Mouse (Mus musculus) right cerebral cortex, postnatal 25 days (tissue): ENCODE data around the gene Jph4.

Source experiments
- DNase-seq: peaks from one replicate; pipeline ENCODE4 v3.0.0; 2022

Jph4 gene

GRCm38 (mm10) chr14:55093927-55094326 lies 22.8 kb downstream of the Jph4 start:
- no peak for DNase-seq

DNA sequence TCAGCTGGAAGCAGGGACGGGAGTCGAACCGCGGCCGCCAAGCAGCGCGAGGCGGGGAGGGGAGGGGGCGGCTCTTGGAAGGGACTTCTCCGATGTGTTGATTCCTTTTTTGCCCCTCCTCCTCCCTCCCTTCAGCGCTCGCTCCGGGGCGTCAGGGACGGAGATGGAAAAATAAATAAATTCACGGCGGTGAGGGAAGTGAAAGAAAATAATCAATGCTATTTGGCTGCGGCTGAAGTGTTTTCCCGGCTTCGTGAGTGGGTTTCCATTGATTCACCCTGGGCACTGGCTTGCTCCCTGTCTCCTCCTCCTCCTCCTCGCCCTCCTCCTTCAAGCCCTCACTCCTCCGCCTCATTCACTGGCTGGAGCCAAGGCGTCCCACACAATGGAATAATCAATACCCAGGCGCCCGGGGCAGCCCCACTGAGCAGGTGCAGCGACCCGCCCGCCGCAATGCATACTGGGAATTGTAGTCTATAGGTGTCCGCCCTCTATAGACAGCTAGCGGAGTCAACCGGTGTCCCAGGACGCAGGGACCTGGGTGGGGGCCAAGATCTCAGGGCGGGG lies 24.6 kb downstream of the Jph4 start, which contains the start of gene Zfhx2:
Gene Zfhx2, minus strand, starts transcription at position 314 of the 567 bp plus-strand sequence.
- peak; percentile 95 for DNase-seq

- DNase-seq, result no peak
Observed at GRCm38 (mm10) chr14:55091209-55091865, 25.4 kb downstream of the Jph4 start.

DNA sequence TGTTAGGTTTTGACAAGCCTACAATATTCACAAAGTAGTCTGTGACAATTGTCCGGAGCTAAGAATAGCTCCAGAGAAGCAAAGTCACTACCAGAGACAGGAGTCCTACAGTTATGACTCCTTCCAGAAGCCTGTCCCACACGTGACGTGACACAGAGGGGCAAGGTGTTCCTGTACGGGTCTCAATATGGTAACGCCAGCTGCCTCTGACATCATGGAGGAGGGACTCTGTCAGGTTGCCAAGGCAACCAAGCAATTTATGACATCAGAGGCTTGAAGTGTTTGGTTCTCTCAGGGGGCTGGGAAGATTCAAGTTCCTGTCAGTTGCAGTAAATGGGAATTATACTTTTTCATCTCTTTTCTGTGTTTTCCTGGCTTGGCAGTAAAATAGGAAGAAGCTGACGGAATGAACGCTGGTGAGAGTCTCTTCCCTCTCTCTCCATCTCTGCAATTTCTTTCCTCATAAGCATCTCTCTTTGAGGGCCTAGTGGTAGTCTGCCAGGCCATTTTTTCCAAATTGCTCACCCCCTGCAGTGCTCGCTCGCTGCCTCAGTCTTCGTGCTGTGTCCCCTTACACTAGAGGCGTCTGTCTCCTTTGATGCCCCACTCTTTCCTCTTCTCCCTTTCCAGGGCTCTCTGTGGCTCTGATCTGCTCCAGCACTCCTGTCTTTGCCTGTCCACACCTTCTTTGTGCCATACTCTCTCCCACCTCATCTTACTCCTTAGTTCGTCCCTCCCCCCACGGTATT lies 27.4 kb downstream of the Jph4 start:
- peak; percentile 71 for DNase-seq

- no peak for DNase-seq
Observed at GRCm38 (mm10) chr14:55086009-55086514, 30.7 kb downstream of the Jph4 start.

DNA sequence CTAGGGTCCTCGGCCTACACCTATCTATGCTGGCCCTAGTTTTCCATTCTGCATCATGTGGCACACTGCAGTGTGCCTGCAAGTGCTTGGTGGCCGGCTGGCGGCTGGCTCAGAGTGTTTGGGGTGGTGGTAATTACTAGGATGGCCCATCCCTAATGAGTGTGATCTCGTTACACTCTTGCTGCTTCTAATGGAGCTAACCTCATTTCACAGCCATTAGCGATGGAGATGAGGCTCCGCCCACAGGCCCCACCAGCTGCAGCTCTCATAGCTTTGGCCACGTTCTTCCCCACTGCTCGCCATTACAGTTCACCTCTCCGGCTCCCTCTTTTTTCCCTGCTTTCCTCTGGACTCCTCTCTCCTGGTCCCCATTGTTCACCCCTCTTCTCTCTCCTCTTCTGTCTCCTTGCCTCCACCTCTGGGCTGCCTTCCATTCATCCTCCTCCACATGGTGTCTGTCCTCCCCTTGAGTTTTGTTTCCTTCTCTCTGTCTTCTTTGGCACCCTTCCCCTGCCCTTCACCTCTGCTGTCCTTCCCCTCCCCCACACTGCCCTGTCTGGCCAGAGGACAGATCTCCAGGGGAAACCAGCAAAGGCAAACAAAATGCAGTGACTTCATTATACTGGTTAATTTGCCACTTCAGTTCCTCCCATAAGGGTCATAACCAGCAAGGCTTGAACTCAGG lies 31.3 kb downstream of the Jph4 start:
- no peak for DNase-seq

- DNase-seq, result no peak
Observed at GRCm38 (mm10) chr14:55083481-55083880, 33.3 kb downstream of the Jph4 start.

GRCm38 (mm10) chr14:55081105-55081504 lies 35.6 kb downstream of the Jph4 start:
- no peak for DNase-seq

DNA sequence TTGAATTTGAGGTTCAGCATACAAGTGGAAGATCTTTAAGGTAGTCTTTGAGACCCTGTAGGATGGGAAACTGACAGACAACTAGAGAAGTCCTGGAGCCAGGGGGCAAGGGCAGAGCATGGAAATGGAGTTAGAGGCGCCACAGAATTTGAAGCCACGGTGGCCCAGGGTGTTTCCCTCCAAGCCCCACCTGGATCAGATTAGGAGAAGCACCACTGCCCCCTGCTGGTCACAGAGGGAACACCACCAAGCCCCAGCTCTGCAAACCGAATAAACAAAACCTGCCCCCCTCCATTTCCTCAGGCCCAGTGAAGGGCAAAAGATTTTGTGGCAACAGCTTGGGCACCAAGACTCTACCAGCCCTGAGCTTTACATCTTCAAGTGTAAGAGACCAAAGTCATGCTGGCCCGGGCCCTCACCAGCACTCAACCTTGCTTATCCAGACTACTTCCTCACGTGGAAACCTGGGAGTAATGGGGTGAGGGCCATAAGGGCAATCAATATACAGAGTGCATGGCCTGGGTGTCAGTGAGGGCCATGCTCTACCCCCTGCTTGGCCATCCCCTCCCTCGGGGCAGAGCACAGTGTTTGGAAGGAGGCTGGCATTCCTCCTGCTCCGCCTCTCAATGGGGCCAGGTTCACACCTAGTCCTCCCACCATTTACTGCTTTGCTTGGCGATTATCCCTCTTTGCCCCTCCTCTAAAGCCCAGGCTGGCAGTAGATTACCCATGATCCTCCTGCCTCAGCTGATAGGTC lies 37.3 kb downstream of the Jph4 start:
- DNase-seq, result no peak

GRCm38 (mm10) chr14:55078366-55078989 lies 38.3 kb downstream of the Jph4 start:
- no peak for DNase-seq

DNA sequence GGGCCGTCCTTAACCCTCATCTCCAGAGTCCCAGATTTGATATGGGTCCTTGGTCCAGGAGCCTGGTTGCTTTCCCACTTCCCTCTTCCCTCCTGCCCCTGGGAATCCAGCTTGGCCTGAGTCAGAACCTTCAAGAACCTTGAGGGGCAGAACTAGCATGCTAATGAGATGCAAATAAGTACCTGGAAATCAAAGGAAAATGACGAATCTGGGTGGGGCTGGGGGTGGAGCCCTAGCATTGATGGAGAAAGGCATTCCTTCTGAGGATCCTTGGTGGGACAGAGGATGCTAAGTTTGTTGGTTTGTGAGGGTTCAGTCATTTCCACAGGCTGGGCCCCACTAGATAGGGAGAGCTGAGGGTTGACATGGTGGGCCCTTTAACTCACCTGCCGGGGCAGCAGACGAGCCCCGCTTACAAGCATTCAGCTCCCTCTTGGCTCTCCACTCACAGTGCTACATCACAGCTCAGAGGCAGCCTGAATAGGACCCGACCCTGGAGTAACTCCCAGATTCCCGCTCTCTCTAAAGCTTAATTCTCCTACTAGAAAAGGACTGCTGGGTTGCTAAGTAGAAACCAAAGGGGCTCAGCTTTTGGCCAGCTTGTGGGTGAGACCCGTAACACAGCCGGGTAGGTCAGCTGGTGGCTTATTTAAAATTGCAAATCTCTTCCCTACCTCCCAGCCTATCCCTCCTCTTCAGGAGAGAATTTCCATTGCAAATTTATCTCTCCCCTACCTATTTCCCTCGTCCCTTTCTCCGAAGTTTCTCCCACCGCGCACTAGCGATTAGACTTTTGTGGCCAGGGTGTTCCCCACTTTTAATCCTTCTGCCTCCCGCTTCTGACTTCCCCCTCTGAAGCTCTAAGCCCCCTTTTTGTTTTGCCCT lies 39.0 kb downstream of the Jph4 start:
- DNase-seq, result no peak

DNA sequence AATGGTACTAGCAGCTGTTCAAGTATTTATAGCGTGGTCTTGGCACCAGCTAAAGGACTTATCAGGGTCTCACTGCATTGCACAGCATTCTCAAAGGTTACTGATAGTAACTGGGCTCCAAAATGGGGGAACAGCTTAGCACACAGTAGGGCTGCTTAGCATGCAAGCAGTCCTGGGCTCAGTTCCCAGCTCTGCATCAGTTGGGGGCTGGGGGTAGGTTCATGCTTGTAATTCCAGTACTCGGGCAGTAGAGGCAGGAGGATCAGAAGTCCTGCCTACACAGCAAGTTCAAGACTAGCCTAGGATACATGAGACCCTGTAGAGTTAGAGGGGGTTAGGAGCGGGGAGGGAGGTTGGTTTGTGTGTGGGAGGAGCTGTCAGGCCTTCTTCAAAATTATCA lies 39.8 kb downstream of the Jph4 start:
- no peak for DNase-seq

DNA sequence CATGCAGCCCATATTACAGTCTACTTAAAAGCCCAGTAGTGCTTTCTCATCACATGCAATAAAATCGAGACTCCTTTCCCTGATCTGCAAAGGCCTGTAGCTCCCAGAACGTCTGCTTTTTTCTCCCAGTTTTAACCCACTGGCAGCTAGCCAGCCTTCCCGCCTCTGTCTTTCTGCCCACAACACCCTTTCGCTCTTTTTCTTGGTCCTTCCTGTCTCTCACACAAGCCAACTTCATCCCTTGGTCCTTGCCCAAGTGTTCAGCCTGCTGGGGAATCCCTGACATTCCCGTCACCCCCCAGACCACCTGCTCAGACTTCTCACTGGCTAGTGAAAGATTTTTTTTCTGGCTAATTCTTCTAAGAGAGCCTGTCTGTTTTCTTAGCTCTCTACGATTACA lies 40.5 kb downstream of the Jph4 start:
- DNase-seq, result no peak

- DNase-seq, result no peak
Observed at GRCm38 (mm10) chr14:55074416-55074815, 42.3 kb downstream of the Jph4 start.

DNA sequence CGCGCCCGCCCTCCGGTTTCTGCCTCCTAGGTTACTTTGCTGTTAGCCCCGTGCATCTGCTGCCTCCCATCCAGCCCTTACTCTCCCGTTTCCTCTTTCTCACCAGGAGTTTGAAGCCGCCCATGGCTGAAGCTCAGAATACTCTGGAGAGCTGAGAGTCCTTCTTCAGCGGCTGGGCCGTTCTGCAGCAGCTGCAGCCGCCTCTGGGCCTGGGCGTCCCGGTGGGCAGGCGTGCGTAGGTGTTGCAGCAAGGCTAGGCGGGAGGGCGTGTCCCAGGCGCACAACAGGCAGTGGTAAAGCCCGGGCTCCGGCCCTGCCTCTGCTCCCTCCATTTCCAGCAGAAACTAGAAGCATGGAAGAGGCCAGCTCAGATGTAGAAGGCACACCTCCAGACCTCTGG lies 45.0 kb downstream of the Jph4 start:
- no peak for DNase-seq

DNA sequence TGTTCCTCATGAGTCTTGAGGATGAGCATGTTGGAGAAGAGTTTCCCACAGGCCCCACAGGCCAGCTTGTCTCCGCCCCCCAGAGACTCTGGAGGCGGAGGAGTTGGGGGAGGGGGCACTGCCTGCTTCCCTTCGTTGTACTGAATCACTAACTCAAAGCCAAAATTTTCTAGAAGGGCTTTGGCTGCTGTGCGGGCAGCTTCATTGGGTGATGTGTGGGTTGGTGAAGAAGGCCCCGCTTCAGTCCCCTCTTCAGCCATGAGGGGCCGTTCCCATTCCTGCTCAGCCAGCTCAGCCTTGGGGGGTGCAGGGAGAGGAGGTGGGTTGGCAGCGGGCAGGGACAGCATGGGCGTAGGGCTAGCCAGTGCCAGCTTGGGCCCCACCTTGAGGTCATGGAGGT lies 50.7 kb downstream of the Jph4 start:
- no peak for DNase-seq

DNA sequence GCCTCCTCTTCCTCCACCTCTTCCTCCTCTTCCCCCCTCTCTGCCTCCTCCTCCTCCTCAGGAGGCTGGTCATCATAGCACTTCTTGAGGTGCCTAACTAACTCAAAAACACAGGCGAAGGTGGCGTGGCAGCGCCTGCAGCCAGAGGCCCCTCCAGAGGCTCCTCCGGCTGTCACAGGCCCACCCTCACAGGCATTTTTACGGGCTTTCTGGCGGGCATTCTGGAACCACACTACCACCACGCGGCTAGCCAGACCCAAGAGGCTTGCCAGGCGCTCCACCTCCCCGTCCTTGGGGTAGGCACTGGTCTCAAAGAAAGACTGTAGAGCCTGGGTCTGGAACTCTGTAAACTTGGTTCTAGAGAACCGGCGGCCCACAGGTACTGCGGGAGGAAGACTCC lies 51.3 kb downstream of the Jph4 start:
- no peak for DNase-seq

GRCm38 (mm10) chr14:55064481-55065370 lies 52.0 kb downstream of the Jph4 start:
- DNase-seq, result no peak

DNA sequence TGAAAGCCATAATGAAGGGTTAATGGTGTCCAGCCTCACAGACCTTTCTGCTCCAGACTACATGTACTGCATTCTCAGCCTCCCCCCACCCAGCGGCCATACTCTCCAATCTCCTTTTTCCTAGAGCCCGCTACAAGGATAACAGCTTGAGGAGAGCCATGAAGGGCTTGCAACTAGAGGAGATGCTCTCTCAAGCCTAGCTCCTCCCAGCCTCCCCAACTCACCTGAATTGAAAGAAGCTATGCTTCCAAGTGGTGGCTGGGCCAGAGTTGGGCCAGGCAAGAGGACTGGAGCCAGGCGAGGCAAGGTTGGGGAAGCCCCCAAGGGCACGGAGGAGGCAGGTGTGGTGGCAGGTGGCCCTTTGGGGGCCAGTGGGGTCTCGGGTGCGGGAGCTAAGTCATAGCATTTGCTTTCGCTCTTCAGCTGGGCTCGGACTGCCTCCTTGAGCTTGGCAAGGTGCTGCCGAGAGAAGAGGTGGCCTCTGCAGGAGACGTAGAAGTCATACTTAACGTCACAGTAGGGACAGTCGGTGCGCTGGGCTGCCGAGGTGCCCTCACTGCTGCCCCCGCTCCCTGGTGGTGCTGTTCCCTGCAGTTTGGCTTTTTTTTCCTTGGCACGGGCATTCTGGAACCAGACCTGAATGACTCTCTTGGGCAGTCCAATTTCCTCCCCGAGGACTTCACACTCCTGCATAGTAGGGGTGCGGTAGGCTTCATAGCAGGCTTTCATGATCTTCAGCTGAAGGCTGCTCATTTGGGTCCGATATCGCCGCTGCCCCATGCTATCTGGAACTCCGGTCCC lies 53.0 kb downstream of the Jph4 start:
- no peak for DNase-seq
